Mouse (Mus musculus) embryonic stem cell, embryonic (primary cell): ENCODE measurements around the gene Tex22.

Experiments used
- CTCF ChIA-PET, 4 experiments: fragments of 300-600 bp in 2 of 4; fragments of 350-600 bp in 2 of 4; sonication (Branson Sonifier 250); formaldehyde crosslinking; loops; one replicate each; lab custom pipeline; 2022; ENCODE audit warnings: inconsistent platforms in 2 of 4; lab: Charles Lee
- POLR2A ChIA-PET, 4 experiments: fragments of 300-600 bp in 2 of 4; fragments of 350-600 bp in 2 of 4; sonication (Branson Sonifier 250); formaldehyde crosslinking; loops; one replicate each; lab custom pipeline; 2022; ENCODE audit warnings: antibody characterized with exemption in 4 of 4, inconsistent platforms in 1 of 4; lab: Charles Lee

Tex22 gene

GRCm38 (mm10) chr12:113107431-113108124, 33.3 kb downstream of the Tex22 start:
- CTCF ChIA-PET: interaction anchor here in 1 of 4 experiments (1.4 to 1.5 kb wide), 2 partner anchors 33 to 48 kb away, joined by 3 to 4 read pairs; partner anchors contain the start of gene Tex22
- POLR2A ChIA-PET: interaction anchor here in 2 of 4 experiments (0.8 to 1.4 kb wide), 4 partner anchors 13 to 176 kb away, joined by 3 to 4 read pairs (median 3); partner anchors contain the start of gene Tex22 (in 1 of the 2)

- POLR2A ChIA-PET: interaction anchor here in 2 of 4 experiments (1.0 to 2.1 kb wide), 3 partner anchors 13 to 29 kb away, joined by 3 to 10 read pairs (median 4); no protein-coding TSS in a partner anchor
- CTCF ChIA-PET: interaction anchor here in 2 of 4 experiments (1.1 to 1.5 kb wide), 2 partner anchors 34 to 47 kb away, joined by 3 to 4 read pairs; partner anchors contain the start of gene Tex22 (in 1 of the 2)
Measured at GRCm38 (mm10) chr12:113108528-113109283, 34.4 kb downstream of the Tex22 start.

GRCm38 (mm10) chr12:113109801-113110200, 35.5 kb downstream of the Tex22 start:
- ChIA-PET CTCF (interaction anchor here in 1 of 4 experiments (0.6 to 0.7 kb wide), 2 partner anchors 11 to 82 kb away, joined by 3 read pairs; no protein-coding TSS in a partner anchor), POLR2A (interaction anchor here in 3 of 4 experiments (0.7 to 2.1 kb wide), 5 partner anchors 13 to 429 kb away, joined by 3 to 10 read pairs (median 3); no protein-coding TSS in a partner anchor)

- CTCF ChIA-PET: interaction anchor here in 3 of 4 experiments (0.6 to 4.2 kb wide), 13 partner anchors 10 to 496 kb away, joined by 3 to 27 read pairs (median 5); partner anchors contain the start of gene Tex22 (in 3 of the 3)
- POLR2A ChIA-PET: interaction anchor here in 3 of 4 experiments (0.6 to 3.2 kb wide), 22 partner anchors 9 to 318 kb away, joined by 3 to 13 read pairs (median 6); partner anchors contain the start of genes Crip2 (in 3 of the 3), Tex22 (in 3 of the 3), Brf1 (in 1 of the 3) and Crip1 (in 1 of the 3)
Measured at GRCm38 (mm10) chr12:113114141-113114540, 39.8 kb downstream of the Tex22 start.

GRCm38 (mm10) chr12:113114856-113115538, 40.7 kb downstream of the Tex22 start:
- ChIA-PET CTCF (interaction anchor here (0.6 to 4.2 kb wide), 21 partner anchors 9 to 497 kb away, joined by 3 to 27 read pairs (median 3); partner anchors contain the start of genes Tex22 (in 2 of the 4) and Crip2 (in 1 of the 4)), POLR2A (interaction anchor here in 3 of 4 experiments (0.7 to 3.2 kb wide), 24 partner anchors 9 to 471 kb away, joined by 3 to 13 read pairs (median 6); partner anchors contain the start of genes Crip2 (in 3 of the 3), Tex22 (in 3 of the 3), Brf1 (in 1 of the 3) and Crip1 (in 1 of the 3))

GRCm38 (mm10) chr12:113119516-113120410, 45.5 kb downstream of the Tex22 start:
- ChIA-PET POLR2A (interaction anchor here in 1 of 4 experiments (0.7 to 1.3 kb wide), 4 partner anchors 12 to 47 kb away, joined by 3 to 4 read pairs (median 3); partner anchors contain the start of gene Crip2), CTCF (interaction anchor here in 2 of 4 experiments (1.1 to 1.5 kb wide), 5 partner anchors 9 to 45 kb away, joined by 3 to 5 read pairs (median 4); partner anchors contain the start of genes Crip1 (in 1 of the 2) and Tex22 (in 1 of the 2))

GRCm38 (mm10) chr12:113124726-113125125, 50.4 kb downstream of the Tex22 start:
- ChIA-PET POLR2A (interaction anchor here in 3 of 4 experiments (0.7 to 2.7 kb wide), 9 partner anchors 9 to 364 kb away, joined by 3 to 13 read pairs (median 4); partner anchors contain the start of genes Crip2 (in 1 of the 3) and Pld4 (in 1 of the 3)), CTCF (interaction anchor here in 3 of 4 experiments (0.7 to 2.6 kb wide), 11 partner anchors 9 to 73 kb away, joined by 3 to 9 read pairs (median 3); partner anchors contain the start of genes Crip2 (in 3 of the 3) and Tex22 (in 1 of the 3))

- ChIA-PET POLR2A (interaction anchor here in 2 of 4 experiments (1.6 to 2.8 kb wide), 2 partner anchors 9 to 10 kb away, joined by 6 to 9 read pairs; partner anchors contain the start of gene Crip2 (in 2 of the 2)), CTCF (interaction anchor here in 2 of 4 experiments (0.6 to 1.4 kb wide), 2 partner anchors 15 to 566 kb away, joined by 3 read pairs; partner anchors contain the start of gene Crip1 (in 1 of the 2))
Measured at GRCm38 (mm10) chr12:113130732-113131131, 56.4 kb downstream of the Tex22 start.

GRCm38 (mm10) chr12:113131601-113132000, 57.3 kb downstream of the Tex22 start:
- POLR2A ChIA-PET: interaction anchor here in 1 of 4 experiments (0.9 to 3.5 kb wide), 2 partner anchors 12 to 58 kb away, joined by 3 to 10 read pairs; partner anchors contain the start of gene Tex22
- CTCF ChIA-PET: no interaction called here

- POLR2A ChIA-PET: interaction anchor here in 2 of 4 experiments (0.6 to 3.5 kb wide), 4 partner anchors 8 to 59 kb away, joined by 3 to 10 read pairs (median 3); partner anchors contain the start of gene Tex22 (in 1 of the 2)
- CTCF ChIA-PET: interaction anchor here in 3 of 4 experiments (0.5 to 1.2 kb wide), 5 partner anchors 12 to 938 kb away, joined by 3 to 5 read pairs (median 3); partner anchors contain the start of gene Crip1 (in 2 of the 3)
Measured at GRCm38 (mm10) chr12:113132567-113132966, 58.3 kb downstream of the Tex22 start.

- CTCF ChIA-PET: interaction anchor here in 3 of 4 experiments (0.6 to 1.2 kb wide), 5 partner anchors 12 to 939 kb away, joined by 3 to 6 read pairs (median 3); partner anchors contain the start of gene Crip1 (in 2 of the 3)
- POLR2A ChIA-PET: interaction anchor here in 2 of 4 experiments (0.6 to 3.5 kb wide), 3 partner anchors 8 to 205 kb away, joined by 3 to 10 read pairs (median 3); partner anchors contain the start of gene Tex22 (in 1 of the 2)
Measured at GRCm38 (mm10) chr12:113133260-113133659, 59.0 kb downstream of the Tex22 start.

- POLR2A ChIA-PET: interaction anchor here in 3 of 4 experiments (0.7 to 3.5 kb wide), 4 partner anchors 9 to 60 kb away, joined by 3 to 10 read pairs (median 5); partner anchors contain the start of gene Tex22 (in 1 of the 3)
- CTCF ChIA-PET: interaction anchor here in 1 of 4 experiments (1.0 to 1.2 kb wide), 2 partner anchors 11 to 13 kb away, joined by 3 to 4 read pairs; partner anchors contain the start of gene Crip1
Measured at GRCm38 (mm10) chr12:113133861-113134403, 59.6 kb downstream of the Tex22 start.

- CTCF ChIA-PET: interaction anchor here in 1 of 4 experiments (1.5 kb wide), 1 partner anchor 11 kb away, joined by 4 read pairs; the partner anchor contains the start of gene Crip1
- POLR2A ChIA-PET: interaction anchor here (0.7 to 3.5 kb wide), 4 partner anchors 19 to 463 kb away, joined by 3 to 10 read pairs (median 5); partner anchors contain the start of gene Tex22 (in 1 of the 4)
Measured at GRCm38 (mm10) chr12:113134502-113134901, 60.2 kb downstream of the Tex22 start.

- ChIA-PET POLR2A (interaction anchor here in 1 of 4 experiments (1.5 to 2.4 kb wide), 2 partner anchors 11 to 20 kb away, joined by 4 to 7 read pairs; no protein-coding TSS in a partner anchor), CTCF (interaction anchor here in 1 of 4 experiments (0.6 to 1.5 kb wide), 2 partner anchors 11 to 13 kb away, joined by 3 to 4 read pairs; partner anchors contain the start of gene Crip1)
Measured at GRCm38 (mm10) chr12:113135401-113135800, 61.1 kb downstream of the Tex22 start.
